Mouse (Mus musculus): Measurements from ENCODE around the gene Nol10.

The Nol10 gene

DNA sequence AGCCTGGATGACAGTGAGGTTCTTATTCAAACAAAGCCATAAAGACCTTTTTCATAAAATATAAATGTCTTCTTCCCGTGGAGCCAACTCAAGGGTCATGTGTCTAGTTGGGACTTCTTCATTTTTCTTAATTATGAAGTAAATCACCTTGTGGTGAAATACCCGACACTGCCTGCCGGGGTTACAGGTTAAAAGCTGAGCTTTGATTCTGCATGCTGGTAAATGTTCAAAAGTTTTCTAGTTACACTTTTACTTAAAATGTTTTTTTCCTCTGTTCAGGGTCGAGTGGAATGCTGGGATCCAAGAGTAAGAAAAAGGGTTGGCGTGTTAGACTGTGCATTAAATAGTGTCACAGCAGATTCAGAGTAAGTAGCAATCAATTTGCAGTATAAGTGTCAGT is 14.1 kb downstream of the Nol10 start:
- peak; percentile 56 to 74 for DNase-seq

DNA sequence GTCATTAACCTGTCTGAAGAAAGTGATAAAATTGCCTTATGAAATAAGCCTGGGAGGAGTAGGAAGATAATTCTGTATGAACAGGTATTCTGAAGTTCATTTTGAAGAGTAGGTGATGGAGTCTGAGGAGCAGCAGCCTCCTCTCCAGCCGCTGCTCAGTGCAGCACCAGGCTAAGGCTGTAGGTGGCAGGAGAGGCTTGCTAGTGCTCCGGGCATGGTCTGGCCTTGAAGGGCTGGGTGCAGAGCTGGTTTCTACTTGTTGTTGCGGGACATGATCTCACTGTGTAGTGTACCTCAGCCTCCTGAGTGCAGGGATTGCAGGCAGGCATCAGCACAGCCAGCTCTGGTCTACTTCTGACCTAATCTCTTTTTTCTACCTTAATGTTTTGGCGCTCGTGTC is 18.7 kb downstream of the Nol10 start:
- DNase-seq: peak; percentile 75 to 87

GRCm38 (mm10) chr12:17369111-17369510 is 20.9 kb downstream of the Nol10 start:
- no peak for DNase-seq

DNA sequence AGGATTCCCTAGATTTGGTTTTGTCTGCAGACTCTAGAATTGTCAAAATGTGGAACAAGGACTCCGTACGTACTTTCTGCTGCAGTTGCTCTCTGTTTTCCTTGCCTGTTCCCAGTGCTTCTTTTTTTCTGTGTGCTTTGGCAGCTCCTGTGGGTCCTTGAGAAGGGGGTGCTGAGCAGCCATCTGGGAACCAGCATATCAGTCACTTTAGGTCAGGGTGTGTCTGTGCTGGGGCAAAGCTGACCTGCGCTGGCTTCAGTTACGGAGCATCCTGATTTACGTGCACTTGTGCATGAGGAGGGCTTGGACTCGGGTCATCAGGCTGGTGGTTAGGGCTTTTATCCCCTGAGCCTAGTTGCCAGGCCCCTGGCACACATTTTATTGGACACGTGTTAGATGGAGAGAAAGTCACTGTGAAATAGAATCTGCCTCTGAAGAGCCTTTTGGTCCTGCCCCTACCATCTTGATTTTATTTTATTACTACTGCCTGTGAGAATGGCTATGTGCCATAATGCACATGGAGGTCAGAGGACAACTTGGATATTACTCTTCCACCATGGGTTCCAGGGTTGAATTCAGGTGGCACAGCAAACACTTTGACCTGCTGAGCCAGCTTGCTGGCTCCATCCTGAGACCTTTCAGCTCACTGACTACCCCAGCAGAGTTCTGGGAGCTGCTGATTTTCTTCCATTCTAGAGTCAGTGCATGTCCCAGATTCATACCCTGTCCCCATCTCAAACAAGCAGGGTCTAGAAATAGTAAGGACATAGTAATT is 21.5 kb downstream of the Nol10 start:
- peak; percentile 49 to 52 for DNase-seq

GRCm38 (mm10) chr12:17371589-17372235 is 23.5 kb downstream of the Nol10 start:
- peak; percentile 47 to 52 for DNase-seq

GRCm38 (mm10) chr12:17372696-17373095 is 24.4 kb downstream of the Nol10 start:
- DNase-seq: no peak

GRCm38 (mm10) chr12:17373470-17373975 is 25.3 kb downstream of the Nol10 start:
- no peak for DNase-seq

GRCm38 (mm10) chr12:17375243-17375642 is 27.0 kb downstream of the Nol10 start:
- no peak for DNase-seq

DNA sequence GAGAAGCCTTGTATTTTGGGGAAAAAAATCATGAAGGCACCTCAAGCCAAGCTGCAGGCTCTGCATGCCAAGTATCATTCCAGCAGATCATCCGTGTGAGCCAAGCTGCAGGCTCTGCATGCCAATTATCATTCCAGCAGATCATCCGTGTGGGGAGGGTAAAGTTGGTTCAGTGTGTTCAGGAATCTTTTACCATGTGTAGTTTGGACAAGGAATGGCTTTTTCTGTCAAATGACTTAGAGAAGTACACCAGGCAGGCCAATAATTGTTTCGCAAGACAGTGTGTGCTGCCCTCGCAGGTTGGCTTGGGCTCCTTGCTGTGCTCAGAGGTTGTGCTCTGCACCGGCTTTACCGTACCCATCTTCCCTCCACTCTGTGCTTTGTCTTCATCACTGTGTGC is 28.3 kb downstream of the Nol10 start:
- peak; percentile 64 to 71 for DNase-seq

DNA sequence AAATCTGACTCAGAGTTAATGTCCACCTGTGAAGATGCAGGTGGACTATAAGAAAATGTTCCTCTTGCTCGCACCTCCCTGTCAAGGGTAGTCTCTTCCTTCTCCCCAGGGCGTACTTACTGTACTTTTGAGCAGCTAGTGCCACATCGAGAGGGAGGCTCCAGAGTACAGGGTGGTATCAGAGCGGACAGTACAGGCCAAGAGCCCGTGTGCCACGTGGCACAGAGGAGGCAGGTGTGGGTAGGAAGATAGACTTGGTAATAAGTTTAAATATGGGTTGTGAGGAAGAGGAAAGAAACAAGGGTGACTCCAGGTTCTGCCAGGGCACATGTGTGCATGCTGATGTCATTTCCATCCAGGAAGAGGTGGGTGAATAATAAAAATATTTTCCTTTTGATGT is 32.7 kb downstream of the Nol10 start:
- no peak for DNase-seq

DNA sequence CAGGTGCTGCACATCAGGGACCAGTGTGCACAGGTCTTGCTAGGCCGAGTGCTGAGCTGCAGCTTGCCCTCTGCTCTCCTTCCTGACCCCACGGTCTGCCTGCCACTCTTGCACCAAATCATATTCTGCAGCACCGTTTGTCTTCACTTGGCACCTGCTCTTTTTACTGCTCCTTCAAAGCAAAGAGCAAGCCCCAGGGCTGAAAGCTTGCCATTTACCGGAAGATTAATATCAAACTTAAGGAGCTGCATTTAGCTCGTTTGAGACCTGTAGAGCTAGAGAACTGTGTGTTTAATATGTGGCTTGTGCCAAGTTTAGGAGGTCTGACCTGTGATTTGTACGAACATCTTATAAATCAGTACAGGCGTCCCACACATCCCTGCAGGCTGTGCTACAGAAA is 34.5 kb downstream of the Nol10 start:
- DNase-seq: no peak

DNA sequence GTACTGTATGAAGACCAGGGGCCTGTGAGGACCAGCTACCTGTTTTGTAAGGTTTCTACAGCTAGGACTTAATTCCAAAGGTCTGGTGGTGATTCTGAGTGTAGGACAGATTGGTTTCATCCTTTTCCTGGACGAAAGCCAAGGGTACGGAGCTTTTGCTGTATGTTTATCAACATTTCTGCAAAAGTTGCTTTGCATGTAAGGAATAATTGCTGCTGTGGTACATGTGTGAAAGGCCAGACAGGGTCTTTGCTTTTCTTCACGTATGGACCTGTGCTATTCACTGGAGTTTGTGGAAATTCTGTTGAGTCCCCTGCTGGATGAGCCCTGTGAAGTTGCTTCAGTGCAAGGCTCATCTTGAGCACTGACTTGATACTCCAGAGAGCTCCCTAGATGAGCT is 38.6 kb downstream of the Nol10 start:
- no peak for DNase-seq

- DNase-seq: no peak
These were observed 39.3 kb downstream of the Nol10 start for GRCm38 (mm10) chr12:17387332-17388135.

- DNase-seq: no peak
These were observed 39.8 kb downstream of the Nol10 start for GRCm38 (mm10) chr12:17388136-17388437.

DNA sequence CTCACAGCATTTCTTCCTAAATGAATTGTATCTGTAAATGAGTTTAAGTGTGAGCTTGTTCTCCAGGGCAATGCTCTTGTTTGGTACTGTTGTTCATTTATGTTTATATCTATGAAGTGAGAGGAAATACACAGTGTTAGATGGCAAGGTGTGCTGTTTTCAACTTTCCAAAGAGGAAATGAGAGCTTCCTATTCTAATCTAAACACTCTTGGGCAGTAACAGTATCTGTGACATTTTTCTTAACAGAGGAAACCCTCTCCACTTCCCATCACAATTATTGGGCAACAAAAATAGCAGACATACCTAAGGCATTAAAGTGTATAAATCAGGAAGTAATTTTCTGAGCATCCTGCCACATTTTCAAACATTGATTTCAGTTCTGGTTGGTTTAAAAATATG is 41.8 kb downstream of the Nol10 start:
- DNase-seq: no peak

DNA sequence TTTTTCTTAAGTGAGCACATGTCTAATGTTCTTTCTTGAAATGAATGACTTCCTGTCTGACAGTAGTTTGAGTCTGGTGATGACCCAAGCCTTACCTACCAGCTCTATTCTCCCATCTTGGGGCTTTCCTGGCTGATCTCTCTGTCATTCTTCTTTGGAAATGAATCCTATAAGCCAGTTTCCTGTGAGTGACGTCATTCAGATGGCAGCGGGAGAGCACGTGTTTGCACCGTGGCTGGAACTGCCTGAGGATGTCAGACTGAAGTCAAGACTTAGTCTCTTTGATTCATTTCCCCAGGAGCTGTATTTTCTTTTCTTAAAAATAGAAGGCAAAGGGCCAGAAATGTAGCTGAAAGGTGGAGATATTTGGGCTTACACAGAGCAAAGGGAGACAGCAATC is 42.3 kb downstream of the Nol10 start:
- DNase-seq: peak in 1 of 2 experiments; percentile 63

DNA sequence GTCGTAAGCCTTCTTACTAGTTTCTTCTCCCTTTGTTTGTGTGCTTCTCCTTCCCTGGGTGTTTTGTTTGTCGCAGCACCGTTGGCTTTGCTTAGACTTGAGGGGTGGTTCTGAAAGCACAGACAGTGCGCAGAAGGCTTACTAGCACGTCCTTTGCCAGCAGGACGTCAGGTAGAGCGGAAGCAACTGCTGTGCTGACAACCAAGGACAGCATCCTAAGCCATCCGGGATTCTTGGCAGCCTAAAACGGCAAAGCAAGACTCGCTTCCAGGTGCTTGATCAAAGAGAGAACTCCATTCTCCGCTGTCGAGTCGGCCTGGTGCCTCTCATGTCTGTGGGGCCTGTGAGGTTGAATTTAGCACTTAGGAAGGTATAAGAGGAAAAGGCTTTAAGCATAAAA is 44.9 kb downstream of the Nol10 start:
- no peak for DNase-seq

- DNase-seq: no peak
These were observed 48.9 kb downstream of the Nol10 start for GRCm38 (mm10) chr12:17397150-17397549.

- no peak for DNase-seq
These were observed 53.2 kb downstream of the Nol10 start for GRCm38 (mm10) chr12:17401419-17401818.

GRCm38 (mm10) chr12:17402116-17402515 is 53.9 kb downstream of the Nol10 start:
- DNase-seq: no peak

DNA sequence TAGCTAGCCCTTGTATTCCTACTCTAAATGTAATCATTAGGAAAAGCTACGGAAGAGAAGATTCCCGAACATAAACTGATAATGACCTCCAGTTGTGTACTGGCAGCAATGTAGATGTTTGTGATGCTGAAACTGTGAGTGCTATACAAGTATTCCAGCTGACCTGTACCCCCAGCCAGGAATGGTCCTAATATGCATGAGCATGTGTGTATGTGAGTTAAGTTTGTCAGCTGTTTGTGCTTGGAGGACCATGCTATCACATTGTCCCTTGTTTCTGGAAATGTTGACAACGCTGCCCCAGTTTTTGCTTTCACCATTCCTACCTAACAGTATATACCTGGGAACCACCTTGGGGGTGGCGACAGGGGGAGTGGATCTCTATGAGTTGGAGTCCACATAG is 55.7 kb downstream of the Nol10 start:
- no peak for DNase-seq

DNA sequence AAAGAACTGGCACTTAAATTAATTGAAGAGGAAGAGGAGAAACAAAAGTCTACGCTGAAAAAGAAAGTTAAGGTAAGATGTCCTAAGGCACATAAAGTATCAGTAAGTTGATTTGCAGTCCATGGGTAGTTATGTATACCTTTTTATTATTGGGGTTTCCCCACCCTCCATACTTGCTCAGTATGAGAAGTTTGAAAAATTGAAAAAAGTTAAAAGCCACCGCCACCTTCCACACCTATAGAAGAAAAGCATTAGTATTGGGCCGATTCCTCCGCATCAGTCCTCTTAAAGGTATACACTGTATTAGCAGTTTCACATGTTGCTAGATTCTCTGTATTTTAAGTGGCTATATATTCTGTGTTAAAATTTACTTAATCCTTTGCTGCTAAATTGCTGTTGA is 58.6 kb downstream of the Nol10 start:
- DNase-seq: no peak

GRCm38 (mm10) chr12:17408312-17408711 is 60.1 kb downstream of the Nol10 start:
- DNase-seq: no peak

GRCm38 (mm10) chr12:17411242-17411641 is 63.0 kb downstream of the Nol10 start:
- DNase-seq: no peak

Measured in kidney, postnatal 36 days (tissue).